Mouse (Mus musculus): ENCODE results near the gene Abcd2. TPM values are rescaled to one million over a fixed set of nuclear protein-coding genes. Genes with fewer than 3 reads are reported as not detected.

Gene Abcd2
- polyA plus RNA-seq (2012; rRNA removed), result 23.7 and 26.0 TPM in 2 replicates

GRCm38 (mm10) chr15:91191412-91192222, at the start of gene Abcd2:
Gene Abcd2, minus strand, starts transcription at chr15:91191799.
- peak within 1 kb of the TSS; percentile 86 for H3K4me3 ChIP-seq (replicated peaks; ENCODE audit: insufficient read depth, low read depth, low read length)
- H3K27ac ChIP-seq (ENCODE audit: insufficient read depth, low read length), result peak within 1 kb of the TSS; percentile 88
- DNase-seq, result peak; percentile 86 to 87
- under 1% methylated on average over 22 of the region's 22 CpGs for WGBS
- H3K27me3 ChIP-seq (ENCODE audit: control insufficient read depth, insufficient read depth, low read length), result no peaks in the 10 kb centered on the region
- peaks cover 4% of the 10 kb centered on the region; the same call in 1 of the 2 replicates for H3K4me1 ChIP-seq (ENCODE audit: control insufficient read depth, insufficient read depth, low read length)
- TF ChIP-seq POLR2A (IDR thresholded peaks at IDR 0.05; ENCODE audit: borderline replicate concordance, insufficient read depth, low read length), result peak; percentile 62; the same call in 1 of the 2 replicates
- no peak for TF ChIP-seq CTCF (IDR thresholded peaks at IDR 0.05; ENCODE audit: borderline replicate concordance, insufficient read depth, low read depth, low read length)

GRCm38 (mm10) chr15:91240683-91241335, 49.2 kb upstream of the Abcd2 start:
- no peak for DNase-seq
- 77% methylated on average over 3 of the region's 3 CpGs for WGBS
- Histone ChIP-seq H3K4me1 (ENCODE audit: control insufficient read depth, insufficient read depth, low read length) (no peaks in the 10 kb centered on the region), H3K4me3 (replicated peaks; ENCODE audit: insufficient read depth, low read depth, low read length) (no peak overlapping the region), H3K27ac (ENCODE audit: insufficient read depth, low read length) (no peak overlapping the region), H3K27me3 (ENCODE audit: control insufficient read depth, insufficient read depth, low read length) (no peaks in the 10 kb centered on the region)
- TF ChIP-seq POLR2A (IDR thresholded peaks at IDR 0.05; ENCODE audit: borderline replicate concordance, insufficient read depth, low read length) (no peak), CTCF (IDR thresholded peaks at IDR 0.05; ENCODE audit: borderline replicate concordance, insufficient read depth, low read depth, low read length) (no peak)

- no peak for DNase-seq
- Histone ChIP-seq H3K4me1 (ENCODE audit: control insufficient read depth, insufficient read depth, low read length) (no peaks in the 10 kb centered on the region), H3K27ac (ENCODE audit: insufficient read depth, low read length) (no peak overlapping the region), H3K27me3 (ENCODE audit: control insufficient read depth, insufficient read depth, low read length) (no peaks in the 10 kb centered on the region), H3K4me3 (replicated peaks; ENCODE audit: insufficient read depth, low read depth, low read length) (no peak overlapping the region)
- 90% methylated on average over 5 of the region's 5 CpGs for WGBS
- no peak for TF ChIP-seq POLR2A (IDR thresholded peaks at IDR 0.05; ENCODE audit: borderline replicate concordance, insufficient read depth, low read length)
- TF ChIP-seq CTCF (IDR thresholded peaks at IDR 0.05; ENCODE audit: borderline replicate concordance, insufficient read depth, low read depth, low read length), result no peak
Measured at GRCm38 (mm10) chr15:91237294-91237693, 45.7 kb upstream of the Abcd2 start.

- Histone ChIP-seq H3K27me3 (ENCODE audit: control insufficient read depth, insufficient read depth, low read length) (no peaks in the 10 kb centered on the region), H3K27ac (ENCODE audit: insufficient read depth, low read length) (no peak overlapping the region), H3K4me1 (ENCODE audit: control insufficient read depth, insufficient read depth, low read length) (no peaks in the 10 kb centered on the region), H3K4me3 (replicated peaks; ENCODE audit: insufficient read depth, low read depth, low read length) (no peak overlapping the region)
- DNase-seq, result no peak
- TF ChIP-seq CTCF (IDR thresholded peaks at IDR 0.05; ENCODE audit: borderline replicate concordance, insufficient read depth, low read depth, low read length), result no peak
- TF ChIP-seq POLR2A (IDR thresholded peaks at IDR 0.05; ENCODE audit: borderline replicate concordance, insufficient read depth, low read length), result no peak
- WGBS, result 95% methylated on average over 5 of the region's 5 CpGs
Measured at GRCm38 (mm10) chr15:91206518-91206917, 14.9 kb upstream of the Abcd2 start.

- no peaks in the 10 kb centered on the region for H3K27me3 ChIP-seq (ENCODE audit: control insufficient read depth, insufficient read depth, low read length)
- H3K4me3 ChIP-seq (replicated peaks; ENCODE audit: insufficient read depth, low read depth, low read length), result no peak overlapping the region
- H3K4me1 ChIP-seq (ENCODE audit: control insufficient read depth, insufficient read depth, low read length), result no peaks in the 10 kb centered on the region
- H3K27ac ChIP-seq (ENCODE audit: insufficient read depth, low read length), result no peak overlapping the region
- 86% methylated on average over 3 of the region's 3 CpGs for WGBS
- no peak for TF ChIP-seq POLR2A (IDR thresholded peaks at IDR 0.05; ENCODE audit: borderline replicate concordance, insufficient read depth, low read length)
- no peak for TF ChIP-seq CTCF (IDR thresholded peaks at IDR 0.05; ENCODE audit: borderline replicate concordance, insufficient read depth, low read depth, low read length)
- DNase-seq, result no peak
Measured at GRCm38 (mm10) chr15:91203521-91203920, 11.9 kb upstream of the Abcd2 start.

GRCm38 (mm10) chr15:91202486-91202885, 10.9 kb upstream of the Abcd2 start:
- no peak for DNase-seq
- H3K4me1 ChIP-seq (ENCODE audit: control insufficient read depth, insufficient read depth, low read length), result no peaks in the 10 kb centered on the region
- no peaks in the 10 kb centered on the region for H3K27me3 ChIP-seq (ENCODE audit: control insufficient read depth, insufficient read depth, low read length)
- H3K4me3 ChIP-seq (replicated peaks; ENCODE audit: insufficient read depth, low read depth, low read length), result no peak overlapping the region
- no peak overlapping the region for H3K27ac ChIP-seq (ENCODE audit: insufficient read depth, low read length)
- TF ChIP-seq POLR2A (IDR thresholded peaks at IDR 0.05; ENCODE audit: borderline replicate concordance, insufficient read depth, low read length), result no peak
- no peak for TF ChIP-seq CTCF (IDR thresholded peaks at IDR 0.05; ENCODE audit: borderline replicate concordance, insufficient read depth, low read depth, low read length)
- 98% methylated on average over 1 of the region's 1 CpGs for WGBS

- TF ChIP-seq POLR2A (IDR thresholded peaks at IDR 0.05; ENCODE audit: borderline replicate concordance, insufficient read depth, low read length) (no peak), CTCF (IDR thresholded peaks at IDR 0.05; ENCODE audit: borderline replicate concordance, insufficient read depth, low read depth, low read length) (no peak)
- DNase-seq, result no peak
- Histone ChIP-seq H3K4me1 (ENCODE audit: control insufficient read depth, insufficient read depth, low read length) (no peaks in the 10 kb centered on the region), H3K27ac (ENCODE audit: insufficient read depth, low read length) (no peak overlapping the region), H3K4me3 (replicated peaks; ENCODE audit: insufficient read depth, low read depth, low read length) (no peak overlapping the region), H3K27me3 (ENCODE audit: control insufficient read depth, insufficient read depth, low read length) (no peaks in the 10 kb centered on the region)
- WGBS, result 92% methylated on average over 1 of the region's 1 CpGs
Measured at GRCm38 (mm10) chr15:91200833-91201232, 9.2 kb upstream of the Abcd2 start.
